Mouse (Mus musculus) heart, postnatal 0 days (tissue): ENCODE results near the gene Rcc2. TPM values are rescaled to one million over a fixed set of nuclear protein-coding genes. Genes with fewer than 3 reads are reported as not detected.

Experiments
- ATAC-seq: fragments of 200-750 bp; cut with Nextera tagmentation; 2 replicates; pipeline ENCODE4 v1.8.0; 2017; ENCODE audit warnings: low read depth, moderate number of reproducible peaks, moderate library complexity; ENCODE audit not compliant: insufficient read depth
- DNase-seq: peaks from one replicate; pipeline ENCODE4 v3.0.0-alpha.2; 2016; ENCODE audit warnings: low spot score
- H3K27ac ChIP-seq: fragments of 300-500 bp; sonication (generic); 2 replicates; pipeline ENCODE4 v1.5.1; 2014; ENCODE audit warnings: low read depth, mild to moderate bottlenecking
- H3K27me3 ChIP-seq: fragments of 300-500 bp; sonication (generic); 2 replicates; pipeline ENCODE4 v1.6.1; 2014; ENCODE audit warnings: low read length, mixed read lengths; ENCODE audit not compliant: control insufficient read depth, insufficient read depth
- H3K36me3 ChIP-seq: fragments of 300-500 bp; sonication (generic); replicated peaks from 2 replicates; pipeline ENCODE4 v1.6.1; 2014; ENCODE audit warnings: low read length, mixed read lengths; ENCODE audit not compliant: control insufficient read depth, insufficient read depth
- H3K4me1 ChIP-seq: fragments of 300-500 bp; sonication (generic); 2 replicates; pipeline ENCODE4 v1.6.1; 2014; ENCODE audit warnings: antibody characterized with exemption; ENCODE audit not compliant: control insufficient read depth, insufficient read depth
- H3K4me2 ChIP-seq: fragments of 300-500 bp; sonication (generic); 2 replicates; pipeline ENCODE4 v1.6.1; 2014; ENCODE audit warnings: low read depth, mild to moderate bottlenecking, low read length, moderate library complexity
- H3K4me3 ChIP-seq: fragments of 300-500 bp; sonication (generic); 2 replicates; pipeline ENCODE4 v1.5.1; 2014; ENCODE audit warnings: low read depth, low read length
- H3K9ac ChIP-seq: fragments of 300-500 bp; sonication (generic); replicated peaks from 2 replicates; pipeline ENCODE4 v1.6.1; 2014; ENCODE audit warnings: low read depth, low read length, mixed read lengths
- H3K9me3 ChIP-seq: fragments of 300-500 bp; sonication (generic); replicated peaks from 2 replicates; pipeline ENCODE4 v1.6.1; 2016; ENCODE audit warnings: low read length; ENCODE audit not compliant: control insufficient read depth
- CTCF ChIP-seq: IDR thresholded peaks from 2 replicates; pipeline ENCODE4 v1.5.1; 2016; ENCODE audit warnings: antibody characterized with exemption, control low read depth, low read depth
- EP300 ChIP-seq: IDR thresholded peaks from 2 replicates; pipeline ENCODE4 v1.6.1; 2016; ENCODE audit warnings: antibody characterized with exemption, low read depth
- WGBS: fragments of 180-500 bp; shearing (Covaris S2); extraction: QIAGEN DNeasy Blood & Tissue Kit; methylation state at CpG from one replicate; pipeline ENCODE4 v1.1.7; 2014; 5-methylcytosine and 5-hydroxymethylcytosine counted together
- polyA plus RNA-seq: library from polyadenylated mRNA; unstranded; fragments of >200 nt; fragmentation: Nextera tagmentation; extraction: Ambion mirVana; gene quantifications from 2 replicates; pipeline ENCODE4 v1.2.1, GENCODE M21; 2015
- total RNA-seq: library from RNA; depleted of rRNA; stranded (reverse); fragments of >200 nt; gene quantifications from 2 replicates; pipeline ENCODE4 v1.2.3, GENCODE M21; 2014; ENCODE audit warnings: low replicate concordance

Gene Rcc2
- total and polyA plus RNA-seq, 2 experiments from 2014 or later: 4.8 to 36.9 TPM

GRCm38 (mm10) chr4:140731654-140732053 is 31.3 kb downstream of the Rcc2 start:
- no peak for ATAC-seq

GRCm38 (mm10) chr4:140732871-140733270 is 32.5 kb downstream of the Rcc2 start:
- Histone ChIP-seq H3K4me3 (no peak overlapping the region), H3K27ac (no peak overlapping the region), H3K9ac (no peak overlapping the region), H3K36me3 (no peaks in the 10 kb centered on the region), H3K4me2 (no peak overlapping the region), H3K4me1 (no peaks in the 10 kb centered on the region), H3K27me3 (no peaks in the 10 kb centered on the region), H3K9me3 (no peaks in the 10 kb centered on the region)
- TF ChIP-seq EP300: no peak
- TF ChIP-seq CTCF: no peak
- DNase-seq (no peak), ATAC-seq (no peak)
- 72% methylated on average over 7 of the region's 7 CpGs for WGBS

More at GRCm38 (mm10) chr4:140731654-140732053, 31.3 kb downstream of the Rcc2 start:
- Histone ChIP-seq H3K9me3 (no peaks in the 10 kb centered on the region), H3K4me3 (no peak overlapping the region), H3K36me3 (no peaks in the 10 kb centered on the region), H3K9ac (no peak overlapping the region), H3K4me2 (no peak overlapping the region), H3K27ac (no peak overlapping the region), H3K27me3 (no peaks in the 10 kb centered on the region), H3K4me1 (no peaks in the 10 kb centered on the region)
- 81% methylated on average over 4 of the region's 4 CpGs for WGBS
- DNase-seq: no peak
- no peak for TF ChIP-seq CTCF
- TF ChIP-seq EP300: no peak

GRCm38 (mm10) chr4:140740655-140741054 is 40.3 kb downstream of the Rcc2 start:
- Histone ChIP-seq H3K4me3 (no peak overlapping the region), H3K36me3 (no peaks in the 10 kb centered on the region), H3K9me3 (no peaks in the 10 kb centered on the region), H3K4me1 (no peaks in the 10 kb centered on the region), H3K9ac (no peak overlapping the region), H3K27ac (no peak overlapping the region), H3K4me2 (no peak overlapping the region), H3K27me3 (no peaks in the 10 kb centered on the region)
- WGBS: 82% methylated on average over 11 of the region's 11 CpGs
- DNase-seq (no peak), ATAC-seq (no peak)
- TF ChIP-seq EP300: no peak
- TF ChIP-seq CTCF: no peak

- no peak for TF ChIP-seq EP300
- TF ChIP-seq CTCF: no peak
- H3K4me3 ChIP-seq: no peak overlapping the region
- ATAC-seq: no peak
- no peak overlapping the region for H3K9ac ChIP-seq
- H3K4me1 ChIP-seq: no peaks in the 10 kb centered on the region
- no peaks in the 10 kb centered on the region for H3K27me3 ChIP-seq
- no peak for DNase-seq
- H3K36me3 ChIP-seq: no peaks in the 10 kb centered on the region
- H3K4me2 ChIP-seq: no peak overlapping the region
- no peak overlapping the region for H3K27ac ChIP-seq
- H3K9me3 ChIP-seq: no peaks in the 10 kb centered on the region
- 76% methylated on average over 6 of the region's 6 CpGs for WGBS
These were observed 41.1 kb downstream of the Rcc2 start for GRCm38 (mm10) chr4:140741401-140741800.

GRCm38 (mm10) chr4:140742543-140742942 is 42.2 kb downstream of the Rcc2 start, which contains the start of gene Padi6:
Gene Padi6 (minus strand): TSS chr4:140742643.
- H3K4me2 ChIP-seq: no peak within 1 kb of the TSS
- H3K27me3 ChIP-seq: no peaks in the 10 kb centered on the region
- TF ChIP-seq CTCF (no peak), EP300 (no peak)
- WGBS: 60% methylated on average over 2 of the region's 2 CpGs
- no peak within 1 kb of the TSS for H3K4me3 ChIP-seq
- no peak for DNase-seq
- H3K9me3 ChIP-seq: no peaks in the 10 kb centered on the region
- no peak within 1 kb of the TSS for H3K9ac ChIP-seq
- no peak within 1 kb of the TSS for H3K27ac ChIP-seq
- H3K36me3 ChIP-seq: no peaks in the 10 kb centered on the region
- no peaks in the 10 kb centered on the region; the same call in 1 of the 2 replicates for H3K4me1 ChIP-seq
- ATAC-seq: no peak

- Histone ChIP-seq H3K4me1 (no peaks in the 10 kb centered on the region; the same call in 1 of the 2 replicates), H3K27me3 (no peaks in the 10 kb centered on the region), H3K4me2 (no peak overlapping the region), H3K9me3 (no peaks in the 10 kb centered on the region), H3K9ac (no peak overlapping the region), H3K27ac (no peak overlapping the region), H3K36me3 (no peaks in the 10 kb centered on the region), H3K4me3 (no peak overlapping the region)
- no peak for TF ChIP-seq CTCF
- DNase-seq: no peak
- no peak for ATAC-seq
- WGBS: 17% methylated on average over 4 of the region's 4 CpGs
These were observed 42.7 kb downstream of the Rcc2 start for GRCm38 (mm10) chr4:140743086-140743485.
